Mouse (Mus musculus) adrenal gland, postnatal 4 days (tissue): ENCODE results near the gene Cdh23. TPM values are rescaled to one million over a fixed set of nuclear protein-coding genes. Genes with fewer than 3 reads are reported as not detected.

ENCODE experiments used
- DNase-seq, 2 experiments: peaks; one replicate each; pipeline ENCODE4 v3.0.0; 2021 to 2022; ENCODE audit warnings: low spot score in 2 of 2, mixed read lengths in 2 of 2
- total RNA-seq, 2 experiments: library from RNA; stranded (reverse); gene quantifications; 2 replicates each; pipeline ENCODE4 v1.2.3; 2021

Cdh23 gene
- total RNA-seq, 2 experiments from 2014 or later, result 1.5 to 2.2 TPM

DNA sequence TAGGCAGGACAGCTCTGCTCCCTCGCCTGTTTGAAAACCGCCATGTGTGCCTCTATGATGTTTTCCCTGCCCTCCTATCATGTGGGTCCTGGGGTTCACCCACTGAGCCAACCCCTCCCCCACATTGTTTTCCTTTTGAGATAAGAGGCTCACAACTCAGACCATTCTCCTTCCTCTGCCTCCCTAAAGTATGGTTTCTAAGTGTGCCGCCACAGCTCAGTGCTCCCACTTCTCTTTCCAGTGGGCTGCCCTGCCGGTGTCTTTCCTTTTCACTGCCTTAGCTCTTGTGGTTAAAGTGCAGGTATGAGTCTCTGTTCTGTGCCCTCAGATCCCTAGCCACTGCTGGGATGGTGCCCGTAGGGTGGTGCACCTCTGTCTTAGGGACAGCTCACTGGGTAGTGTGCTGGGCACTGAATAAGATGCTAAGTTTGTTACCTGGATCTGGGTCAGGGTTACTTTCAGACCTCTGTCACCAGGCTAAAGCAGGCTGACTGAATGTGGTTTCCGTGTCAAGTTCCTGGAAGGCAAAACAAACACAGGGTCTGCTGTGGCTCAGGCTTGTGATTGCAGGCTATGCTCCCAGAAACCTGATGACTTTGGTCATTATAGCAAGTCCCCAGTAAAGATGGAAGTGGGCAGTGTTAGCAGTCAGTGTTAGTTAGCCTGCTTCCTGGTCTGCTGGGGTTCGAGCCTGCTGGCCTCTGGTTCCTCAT lies 406.1 kb downstream of the Cdh23 start:
- no peak for DNase-seq

- no peak for DNase-seq
Measured at GRCm38 (mm10) chr10:60289216-60289615, 407.1 kb downstream of the Cdh23 start.

GRCm38 (mm10) chr10:60287726-60288125 lies 408.6 kb downstream of the Cdh23 start:
- no peak for DNase-seq

- no peak for DNase-seq
Measured at GRCm38 (mm10) chr10:60287161-60287560, 409.1 kb downstream of the Cdh23 start.

DNA sequence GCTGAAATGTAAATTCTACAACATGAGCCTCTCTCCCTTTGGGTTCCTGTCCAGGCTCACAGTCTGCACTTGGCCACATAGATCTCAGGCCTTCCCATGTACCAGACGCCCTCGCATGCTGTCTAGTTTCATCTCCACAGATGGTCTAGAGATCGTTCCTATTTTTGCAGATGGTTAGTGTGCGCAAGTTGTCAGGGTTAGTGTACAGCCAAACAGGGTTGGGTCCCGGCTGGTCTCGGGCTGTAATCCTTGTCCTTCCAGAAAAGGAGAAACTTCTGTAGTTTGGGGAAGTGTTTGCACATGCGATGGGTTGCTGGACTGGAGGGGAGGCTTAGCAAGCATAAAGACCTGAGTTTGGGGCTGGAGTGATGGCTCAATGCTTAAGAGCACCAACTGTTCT lies 409.7 kb downstream of the Cdh23 start:
- DNase-seq, result no peak

GRCm38 (mm10) chr10:60285676-60286372 lies 410.5 kb downstream of the Cdh23 start:
- no peak for DNase-seq

GRCm38 (mm10) chr10:60285183-60285582 lies 411.1 kb downstream of the Cdh23 start:
- no peak for DNase-seq

DNA sequence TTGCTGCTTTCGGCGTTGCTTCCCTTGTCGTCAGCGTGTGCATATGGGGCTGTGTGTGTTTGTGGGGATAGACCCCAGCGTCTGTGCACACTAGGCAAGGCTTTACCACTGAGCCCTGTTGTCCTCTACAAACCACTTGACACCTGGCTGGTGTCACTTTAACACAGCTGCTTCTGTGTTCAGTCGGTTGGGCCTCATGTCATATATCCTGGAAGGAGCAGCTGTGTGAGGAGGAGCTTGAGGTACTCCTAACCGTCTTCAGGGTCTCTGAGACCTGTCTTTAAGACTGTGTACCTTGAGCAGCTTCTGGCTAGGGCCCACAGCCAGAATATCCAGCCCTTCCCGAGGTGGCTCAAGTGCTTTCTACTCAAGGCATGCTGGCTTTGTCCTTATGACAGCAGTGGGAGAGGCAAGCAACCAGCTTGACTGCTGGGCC lies 411.6 kb downstream of the Cdh23 start:
- DNase-seq, result no peak

- no peak for DNase-seq
Measured at GRCm38 (mm10) chr10:60284248-60284647, 412.0 kb downstream of the Cdh23 start.

- no peak for DNase-seq
Measured at GRCm38 (mm10) chr10:60282116-60283014, 413.9 kb downstream of the Cdh23 start.

DNA sequence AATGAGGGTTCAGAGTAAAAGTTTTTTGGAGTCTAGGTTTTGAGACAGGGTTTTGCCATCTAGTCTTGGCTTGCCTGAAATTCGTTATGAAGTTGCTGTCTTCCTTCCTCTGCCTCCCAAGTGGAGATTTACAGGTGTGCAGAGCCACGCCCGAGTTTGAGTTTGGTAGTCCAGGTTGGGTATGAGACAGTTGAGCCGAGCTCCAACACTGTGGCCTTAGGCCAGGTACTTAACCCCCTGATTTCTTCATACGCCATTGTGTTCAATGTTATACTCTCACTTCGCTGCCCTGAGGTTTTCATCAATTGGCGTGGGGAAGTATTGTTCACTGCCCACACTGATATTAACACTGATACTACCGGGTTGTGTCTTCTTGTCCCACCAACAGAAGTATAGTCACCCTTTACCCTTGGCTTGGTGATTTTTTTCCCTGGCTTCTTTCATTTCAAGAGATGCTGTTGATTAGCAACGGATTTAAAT lies 414.7 kb downstream of the Cdh23 start:
- no peak for DNase-seq

GRCm38 (mm10) chr10:60280353-60280752 lies 415.9 kb downstream of the Cdh23 start:
- no peak for DNase-seq

DNA sequence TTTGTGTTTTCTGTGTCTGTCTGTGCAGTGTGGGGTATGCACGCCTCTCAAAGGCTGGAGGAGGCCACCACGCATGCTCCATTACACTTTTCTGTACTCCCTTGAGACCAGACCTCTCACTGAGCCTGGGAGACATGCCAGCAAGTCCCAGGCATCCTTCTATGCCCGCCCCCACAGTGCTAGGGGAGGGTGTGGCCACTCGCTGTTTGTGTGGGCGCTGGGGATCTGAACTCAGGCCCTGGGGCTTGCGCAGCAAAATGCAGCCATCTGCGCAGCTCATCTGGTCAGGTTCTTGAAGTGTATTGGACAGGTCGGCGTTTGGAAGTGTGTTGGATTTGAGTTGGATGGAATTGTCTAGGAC lies 416.4 kb downstream of the Cdh23 start:
- DNase-seq, result no peak

GRCm38 (mm10) chr10:60279290-60279940 lies 416.9 kb downstream of the Cdh23 start:
- no peak for DNase-seq

GRCm38 (mm10) chr10:60278786-60279185 lies 417.5 kb downstream of the Cdh23 start:
- DNase-seq, result no peak

DNA sequence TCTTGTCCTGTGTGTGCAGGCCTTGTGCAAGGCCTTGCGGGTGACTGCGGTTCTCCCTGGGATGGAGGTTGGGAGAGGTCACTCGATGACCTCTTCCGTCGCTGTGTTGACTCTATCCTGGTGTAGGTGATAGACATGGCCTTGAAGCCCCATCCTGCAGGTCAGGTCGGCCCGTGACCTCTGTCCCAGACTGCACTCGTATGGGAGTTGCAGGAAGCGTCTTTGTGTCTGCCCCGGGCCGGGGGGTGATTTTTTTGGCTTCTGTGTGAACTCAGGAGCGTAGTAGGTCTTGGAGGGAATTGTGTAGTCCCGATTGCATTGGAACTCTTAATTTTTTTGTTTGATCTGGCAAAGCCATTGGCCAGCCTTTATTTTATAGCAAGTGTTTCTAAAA lies 418.3 kb downstream of the Cdh23 start:
- DNase-seq, result no peak

- DNase-seq, result peak; percentile 93 to 96
Measured at GRCm38 (mm10) chr10:60277207-60278005, 418.9 kb downstream of the Cdh23 start, which contains the start of gene Psap. TSS of gene Psap (plus strand) at chr10:60277627.

DNA sequence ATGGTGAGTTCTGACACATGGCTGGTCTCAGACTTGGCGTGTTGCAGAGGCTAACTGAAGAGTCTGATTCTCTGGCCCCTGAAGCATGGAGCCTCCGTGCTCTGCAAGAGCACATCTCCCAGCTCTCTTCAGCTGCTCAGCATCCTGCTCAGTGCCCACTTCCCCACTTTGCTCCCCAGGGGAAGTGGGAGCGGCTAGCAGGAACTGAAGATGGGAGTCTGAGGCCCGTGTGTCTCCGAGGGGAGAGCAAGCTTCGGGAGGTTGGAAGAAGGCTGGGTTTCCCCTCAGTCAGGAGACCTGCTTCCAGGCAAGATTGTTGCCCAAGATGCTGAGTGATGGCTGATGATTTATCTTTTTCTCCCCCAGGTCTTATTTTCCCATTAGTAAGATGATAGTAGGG lies 422.9 kb downstream of the Cdh23 start:
- no peak for DNase-seq

GRCm38 (mm10) chr10:60272241-60272640 lies 424.0 kb downstream of the Cdh23 start:
- DNase-seq, result no peak

- no peak for DNase-seq
Measured at GRCm38 (mm10) chr10:60271015-60271414, 425.3 kb downstream of the Cdh23 start.
